Mouse (Mus musculus) heart, embryonic 13.5 days (tissue): ENCODE results near the gene Il17re. TPM values are rescaled to one million over a fixed set of nuclear protein-coding genes. Genes with fewer than 3 reads are reported as not detected.
A peak's percentile ranks its signal among the peaks of the same experiment; 100 is the strongest.

ENCODE experiments used
- ATAC-seq: fragments of 200-750 bp; cut with Nextera tagmentation; 2 replicates; pipeline ENCODE4 v1.8.0; 2017; ENCODE audit warnings: moderate TSS enrichment; ENCODE audit not compliant: insufficient number of reproducible peaks, low FRiP score, low TSS enrichment; ENCODE audit errors: extremely low read depth
- H3K27ac ChIP-seq: fragments of 300-500 bp; sonication (generic); replicated peaks from 2 replicates; pipeline ENCODE4 v1.5.1; 2015; ENCODE audit warnings: moderate library complexity, mild to moderate bottlenecking, inconsistent platforms
- H3K27me3 ChIP-seq: fragments of 300-500 bp; sonication (generic); replicated peaks from 2 replicates; pipeline ENCODE4 v1.6.1; 2015; ENCODE audit warnings: mild to moderate bottlenecking, inconsistent platforms
- H3K36me3 ChIP-seq: fragments of 300-500 bp; sonication (generic); 2 replicates; pipeline ENCODE4 v1.6.1; 2015; ENCODE audit warnings: mild to moderate bottlenecking, inconsistent platforms
- H3K4me1 ChIP-seq: fragments of 300-500 bp; sonication (generic); 2 replicates; pipeline ENCODE4 v1.6.1; 2015; ENCODE audit warnings: inconsistent platforms
- H3K4me2 ChIP-seq: fragments of 300-500 bp; sonication (generic); 2 replicates; pipeline ENCODE4 v1.6.1; 2015; ENCODE audit warnings: inconsistent platforms, mild to moderate bottlenecking, moderate library complexity
- H3K4me3 ChIP-seq: fragments of 300-500 bp; sonication (generic); 2 replicates; pipeline ENCODE4 v1.5.1; 2015; ENCODE audit warnings: moderate library complexity, mild to moderate bottlenecking, inconsistent platforms
- H3K9ac ChIP-seq: fragments of 300-500 bp; sonication (generic); 2 replicates; pipeline ENCODE4 v1.6.1; 2015; ENCODE audit warnings: inconsistent platforms, mild to moderate bottlenecking, moderate library complexity
- H3K9me3 ChIP-seq: fragments of 300-500 bp; sonication (generic); 2 replicates; pipeline ENCODE4 v1.6.1; 2016; ENCODE audit warnings: inconsistent platforms
- WGBS: fragments of 180-500 bp; shearing (Covaris S2); methylation state at CpG from one replicate; pipeline ENCODE4 v1.1.7; 2015; ENCODE audit warnings: mixed read lengths; 5-methylcytosine and 5-hydroxymethylcytosine counted together
- polyA plus RNA-seq: library from polyadenylated mRNA; unstranded; fragments of >200 nt; fragmentation: Nextera tagmentation; extraction: Ambion mirVana; gene quantifications from 2 replicates; pipeline ENCODE4 v1.2.1, GENCODE M21; 2015

The Il17re gene
- polyA plus RNA-seq, 1 experiment from 2014 or later: 1.1 TPM

- no peak overlapping the region for H3K9ac ChIP-seq
- no peak overlapping the region for H3K4me3 ChIP-seq
- H3K27me3 ChIP-seq: peaks cover 2% of the 10 kb centered on the region; the same call in 1 of the 2 replicates
- no peak overlapping the region for H3K4me2 ChIP-seq
- H3K36me3 ChIP-seq: no peaks in the 10 kb centered on the region
- 44% methylated on average over 3 of the region's 3 CpGs for WGBS
- no peak overlapping the region for H3K27ac ChIP-seq
- H3K9me3 ChIP-seq: peaks cover 4% of the 10 kb centered on the region; the same call in 1 of the 2 replicates
- H3K4me1 ChIP-seq: 0 out of 2 replicates have a peak, but pooled peaks cover 4% of the 10 kb centered on the region
- no peak for ATAC-seq
Observed at GRCm38 (mm10) chr6:113430846-113431245, 27.4 kb upstream of the Il17re start.

GRCm38 (mm10) chr6:113431801-113432200, 26.5 kb upstream of the Il17re start:
- WGBS: 57% methylated on average over 3 of the region's 3 CpGs
- no peak overlapping the region for H3K4me3 ChIP-seq
- peaks cover 4% of the 10 kb centered on the region; the same call in 1 of the 2 replicates for H3K9me3 ChIP-seq
- H3K36me3 ChIP-seq: no peaks in the 10 kb centered on the region
- H3K9ac ChIP-seq: no peak overlapping the region
- peaks cover 2% of the 10 kb centered on the region; the same call in 1 of the 2 replicates for H3K27me3 ChIP-seq
- H3K4me2 ChIP-seq: no peak overlapping the region
- 0 out of 2 replicates have a peak, but pooled peaks cover 4% of the 10 kb centered on the region for H3K4me1 ChIP-seq
- ATAC-seq: no peak
- H3K27ac ChIP-seq: no peak overlapping the region

- Histone ChIP-seq H3K27me3 (peaks cover 6% of the 10 kb centered on the region; the same call in 1 of the 2 replicates), H3K4me2 (no peak overlapping the region), H3K27ac (no peak overlapping the region), H3K36me3 (no peaks in the 10 kb centered on the region), H3K9ac (no peak overlapping the region), H3K9me3 (no peaks in the 10 kb centered on the region), H3K4me3 (no peak overlapping the region), H3K4me1 (0 out of 2 replicates have a peak, but pooled peaks cover 4% of the 10 kb centered on the region)
- no peak for ATAC-seq
- WGBS: 62% methylated on average over 3 of the region's 3 CpGs
Observed at GRCm38 (mm10) chr6:113433661-113434060, 24.6 kb upstream of the Il17re start.

GRCm38 (mm10) chr6:113434691-113435090, 23.6 kb upstream of the Il17re start:
- Histone ChIP-seq H3K4me3 (no peak overlapping the region), H3K36me3 (no peaks in the 10 kb centered on the region), H3K4me1 (0 out of 2 replicates have a peak, but pooled peaks cover 4% of the 10 kb centered on the region), H3K27ac (no peak overlapping the region), H3K27me3 (peaks cover 8% of the 10 kb centered on the region; the same call in 1 of the 2 replicates), H3K9ac (no peak overlapping the region), H3K9me3 (no peaks in the 10 kb centered on the region), H3K4me2 (no peak overlapping the region)
- no peak for ATAC-seq
- WGBS: 67% methylated on average over 7 of the region's 7 CpGs

GRCm38 (mm10) chr6:113435664-113436205, 22.5 kb upstream of the Il17re start, which contains the start of gene Cidec:
Cidec (minus strand) TSS chr6:113435760.
- WGBS: 72% methylated on average over 9 of the region's 9 CpGs
- H3K36me3 ChIP-seq: no peaks in the 10 kb centered on the region
- no peak within 1 kb of the TSS for H3K27ac ChIP-seq
- no peaks in the 10 kb centered on the region for H3K9me3 ChIP-seq
- no peak within 1 kb of the TSS for H3K4me2 ChIP-seq
- ATAC-seq: no peak
- H3K27me3 ChIP-seq: peaks cover 10% of the 10 kb centered on the region; the same call in 1 of the 2 replicates
- H3K9ac ChIP-seq: no peak within 1 kb of the TSS
- H3K4me3 ChIP-seq: no peak within 1 kb of the TSS
- H3K4me1 ChIP-seq: 0 out of 2 replicates have a peak, but pooled peaks cover 4% of the 10 kb centered on the region

GRCm38 (mm10) chr6:113437135-113437534, 21.1 kb upstream of the Il17re start:
- ATAC-seq: no peak
- WGBS: 63% methylated on average over 12 of the region's 12 CpGs
- peaks cover 10% of the 10 kb centered on the region; the same call in 1 of the 2 replicates for H3K27me3 ChIP-seq

GRCm38 (mm10) chr6:113438721-113439430, 19.4 kb upstream of the Il17re start:
- Histone ChIP-seq H3K27me3 (peaks cover 10% of the 10 kb centered on the region; the same call in 1 of the 2 replicates), H3K4me2 (no peak overlapping the region), H3K9me3 (no peaks in the 10 kb centered on the region), H3K4me1 (peaks cover 9% of the 10 kb centered on the region), H3K4me3 (no peak overlapping the region), H3K9ac (no peak overlapping the region), H3K27ac (no peak overlapping the region), H3K36me3 (no peaks in the 10 kb centered on the region)
- WGBS: 53% methylated on average over 12 of the region's 12 CpGs
- ATAC-seq: no peak

More at GRCm38 (mm10) chr6:113437135-113437534, 21.1 kb upstream of the Il17re start:
- Histone ChIP-seq H3K36me3 (no peaks in the 10 kb centered on the region), H3K4me2 (no peak overlapping the region), H3K4me1 (0 out of 2 replicates have a peak, but pooled peaks cover 2% of the 10 kb centered on the region), H3K27ac (no peak overlapping the region), H3K9ac (no peak overlapping the region), H3K4me3 (no peak overlapping the region), H3K9me3 (no peaks in the 10 kb centered on the region)

- Histone ChIP-seq H3K4me2 (no peak overlapping the region), H3K4me1 (peaks cover 9% of the 10 kb centered on the region), H3K9ac (no peak overlapping the region), H3K4me3 (no peak overlapping the region), H3K27ac (no peak overlapping the region), H3K9me3 (no peaks in the 10 kb centered on the region), H3K27me3 (peaks cover 8% of the 10 kb centered on the region; the same call in 1 of the 2 replicates), H3K36me3 (peaks cover 8% of the 10 kb centered on the region)
- WGBS: 84% methylated on average over 3 of the region's 3 CpGs
- no peak for ATAC-seq
Observed at GRCm38 (mm10) chr6:113440686-113441085, 17.6 kb upstream of the Il17re start.

GRCm38 (mm10) chr6:113441147-113441680, 17.1 kb upstream of the Il17re start:
- WGBS: 58% methylated on average over 7 of the region's 7 CpGs
- H3K9me3 ChIP-seq: no peaks in the 10 kb centered on the region
- no peak; the same call in 1 of the 2 replicates for ATAC-seq
- H3K4me2 ChIP-seq: no peak overlapping the region
- H3K4me1 ChIP-seq: peaks cover 9% of the 10 kb centered on the region
- no peak overlapping the region for H3K9ac ChIP-seq
- 0 out of 2 replicates have a peak, but pooled peaks cover 8% of the 10 kb centered on the region for H3K27me3 ChIP-seq
- peaks cover 11% of the 10 kb centered on the region for H3K36me3 ChIP-seq
- H3K27ac ChIP-seq: no peak overlapping the region
- no peak overlapping the region for H3K4me3 ChIP-seq

- 36% methylated on average over 9 of the region's 9 CpGs for WGBS
- Histone ChIP-seq H3K9ac (peak overlapping the region; percentile 95), H3K27me3 (0 out of 2 replicates have a peak, but pooled peaks cover 5% of the 10 kb centered on the region), H3K4me2 (peak overlapping the region; percentile 96), H3K9me3 (no peaks in the 10 kb centered on the region), H3K4me1 (peaks cover 9% of the 10 kb centered on the region), H3K36me3 (peaks cover 19% of the 10 kb centered on the region), H3K4me3 (peak overlapping the region; percentile 97), H3K27ac (peak overlapping the region; percentile 70; the same call in 1 of the 2 replicates)
- ATAC-seq: no peak
Observed at GRCm38 (mm10) chr6:113442087-113442441, 16.2 kb upstream of the Il17re start.

GRCm38 (mm10) chr6:113442442-113443090, 15.7 kb upstream of the Il17re start, which contains the start of gene Jagn1:
Jagn1 (plus strand) TSS chr6:113442569.
- no peaks in the 10 kb centered on the region for H3K9me3 ChIP-seq
- H3K36me3 ChIP-seq: peaks cover 24% of the 10 kb centered on the region
- H3K4me3 ChIP-seq: peak within 1 kb of the TSS; percentile 97
- under 1% methylated on average over 41 of the region's 45 CpGs for WGBS
- H3K27me3 ChIP-seq: 0 out of 2 replicates have a peak, but pooled peaks cover 4% of the 10 kb centered on the region
- H3K27ac ChIP-seq: peak within 1 kb of the TSS; percentile 70
- ATAC-seq: peak; percentile 63; the same call in 1 of the 2 replicates
- H3K4me2 ChIP-seq: peak within 1 kb of the TSS; percentile 96
- H3K9ac ChIP-seq: peak within 1 kb of the TSS; percentile 95
- peaks cover 9% of the 10 kb centered on the region for H3K4me1 ChIP-seq
